Mouse (Mus musculus): Measurements from ENCODE around the gene Adra2b. TPM values are rescaled to one million over a fixed set of nuclear protein-coding genes. Genes with fewer than 3 reads are reported as not detected.

The Adra2b gene
- not detected for polyA plus RNA-seq (2014; fragmentation: Illumina TruSeq; extraction: RNeasy Lipid Tissue Mini Kit (QIAGEN cat#74804))

DNA sequence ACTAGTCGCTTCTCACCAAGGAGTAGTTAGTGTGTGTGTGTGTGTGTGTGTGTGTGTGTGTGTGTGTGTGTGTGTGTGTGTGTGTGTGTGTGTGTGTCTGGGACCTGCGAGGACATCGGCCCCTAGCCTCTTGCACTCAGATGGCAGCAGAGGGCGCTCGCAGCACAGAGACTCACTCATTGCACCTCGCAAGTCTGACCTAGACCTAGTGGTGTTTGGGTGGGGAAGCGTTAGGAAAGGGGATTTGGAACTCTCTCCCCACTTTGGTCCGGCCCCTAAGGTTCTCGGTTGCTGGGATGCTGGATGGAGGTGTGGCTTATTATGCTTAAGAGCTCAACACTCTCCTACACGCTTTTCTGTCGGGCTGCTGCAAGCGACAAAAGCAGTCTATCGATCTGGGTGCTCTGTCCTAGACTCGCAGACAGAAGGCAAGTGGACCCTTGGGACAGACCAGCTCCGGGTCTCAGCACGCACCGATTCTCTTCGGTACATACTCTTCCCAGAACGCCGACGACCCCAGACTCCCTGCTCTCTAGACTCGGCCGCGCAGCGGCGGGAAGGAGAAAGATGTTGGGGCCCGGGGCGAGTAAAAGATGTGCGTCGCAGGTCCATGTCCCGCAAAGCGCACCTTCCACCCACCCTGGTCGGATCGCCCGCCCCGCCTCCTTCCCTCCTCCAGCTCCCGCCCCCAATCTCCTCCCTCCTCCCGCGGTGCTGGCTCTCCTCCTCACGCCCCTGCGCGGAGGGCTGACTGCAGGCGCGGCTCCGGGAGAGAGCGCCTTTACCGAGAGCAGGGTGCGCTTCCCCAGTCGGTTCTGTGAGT lies at the start of gene Adra2b:
TSS of gene Adra2b (plus strand) at position 750 of the 823 bp plus-strand sequence.

DNA sequence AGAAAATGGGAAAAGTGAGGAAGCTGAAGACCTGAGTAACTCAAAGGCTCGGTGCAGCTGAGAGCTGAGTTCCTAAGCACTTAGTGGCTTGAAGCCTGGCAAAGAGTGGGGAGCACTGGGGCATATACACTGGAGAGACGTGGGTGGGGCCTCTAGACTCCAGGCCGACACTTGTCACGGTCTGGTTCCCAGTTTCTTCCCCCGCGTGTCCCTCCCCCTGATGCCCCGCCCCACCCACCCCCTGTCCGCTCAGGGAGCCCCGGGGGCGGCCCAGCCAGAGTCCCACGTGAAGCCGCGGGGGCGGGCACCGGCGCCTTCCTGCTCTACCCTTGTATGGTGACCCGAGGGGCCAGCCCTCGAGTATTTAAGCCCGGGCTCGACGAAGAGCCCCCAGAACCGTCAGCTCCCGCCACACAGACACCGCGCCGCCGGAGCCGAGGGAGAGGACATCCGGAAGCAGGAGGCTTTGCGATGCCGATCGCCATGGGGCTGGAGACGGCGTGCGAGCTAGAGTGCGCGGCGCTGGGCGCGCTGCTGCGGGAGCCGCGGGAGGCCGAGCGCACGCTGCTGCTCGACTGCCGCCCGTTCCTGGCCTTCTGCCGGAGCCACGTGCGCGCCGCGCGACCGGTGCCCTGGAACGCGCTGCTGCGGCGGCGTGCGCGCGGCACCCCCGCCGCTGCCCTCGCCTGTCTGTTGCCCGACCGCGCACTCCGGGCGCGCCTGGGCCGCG lies 27.1 kb upstream of the Adra2b start, which contains the start of gene Dusp2:
TSS of gene Dusp2 (plus strand) at position 393 of the 730 bp plus-strand sequence.

DNA sequence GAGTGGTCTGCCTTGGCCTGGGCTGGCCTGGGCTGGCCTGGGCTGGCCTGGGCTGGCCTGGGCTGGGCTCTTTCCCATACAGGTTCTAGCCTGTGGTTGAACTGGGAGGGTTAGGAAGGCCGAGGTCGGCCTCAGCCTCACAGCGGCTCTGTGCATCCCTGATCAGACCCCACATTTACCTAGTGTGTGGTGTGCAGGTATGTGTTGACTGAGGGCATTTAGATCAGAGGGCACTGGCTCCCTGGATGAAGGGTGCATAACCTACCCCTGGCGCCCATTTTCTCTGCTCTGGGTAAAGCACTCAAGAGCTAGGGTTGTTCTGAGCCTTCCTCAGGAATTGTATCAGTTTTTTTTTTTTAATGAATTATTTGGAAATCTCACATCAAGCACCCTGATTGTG lies 24.6 kb upstream of the Adra2b start, which contains the start of gene Astl:
TSS of gene Astl (plus strand) at position 224 of the 400 bp plus-strand sequence.

Other genes with a start within 250 kb of the Adra2b start
- 32.9 TPM for gene Ncaph, start 229.3 kb upstream of the Adra2b start, polyA plus RNA-seq (2014; fragmentation: Illumina TruSeq; extraction: RNeasy Lipid Tissue Mini Kit (QIAGEN cat#74804))
- 2.9 TPM for gene Itpripl1, start 219.8 kb upstream of the Adra2b start, polyA plus RNA-seq (2014; fragmentation: Illumina TruSeq; extraction: RNeasy Lipid Tissue Mini Kit (QIAGEN cat#74804))
- 1.1 TPM for gene 1810024B03Rik, start 154.9 kb upstream of the Adra2b start, polyA plus RNA-seq (2014; fragmentation: Illumina TruSeq; extraction: RNeasy Lipid Tissue Mini Kit (QIAGEN cat#74804))
- gene Snrnp200, start 154.8 kb upstream of the Adra2b start, polyA plus RNA-seq (2014; fragmentation: Illumina TruSeq; extraction: RNeasy Lipid Tissue Mini Kit (QIAGEN cat#74804)), result 36.3 TPM
- 33.0 TPM for gene Ciao1, start 115.4 kb upstream of the Adra2b start, polyA plus RNA-seq (2014; fragmentation: Illumina TruSeq; extraction: RNeasy Lipid Tissue Mini Kit (QIAGEN cat#74804))
- gene Tmem127, start 115.3 kb upstream of the Adra2b start, polyA plus RNA-seq (2014; fragmentation: Illumina TruSeq; extraction: RNeasy Lipid Tissue Mini Kit (QIAGEN cat#74804)), result 58.5 TPM
- 138 TPM for gene Stard7, start 93.0 kb upstream of the Adra2b start, polyA plus RNA-seq (2014; fragmentation: Illumina TruSeq; extraction: RNeasy Lipid Tissue Mini Kit (QIAGEN cat#74804))
- gene Dusp2, start 27.0 kb upstream of the Adra2b start, polyA plus RNA-seq (2014; fragmentation: Illumina TruSeq; extraction: RNeasy Lipid Tissue Mini Kit (QIAGEN cat#74804)), result not detected
- gene Astl, start 24.6 kb upstream of the Adra2b start, polyA plus RNA-seq (2014; fragmentation: Illumina TruSeq; extraction: RNeasy Lipid Tissue Mini Kit (QIAGEN cat#74804)), result 0.88 TPM
- not detected for gene Gpat2, start 62.0 kb downstream of the Adra2b start, polyA plus RNA-seq (2014; fragmentation: Illumina TruSeq; extraction: RNeasy Lipid Tissue Mini Kit (QIAGEN cat#74804))
- gene Fahd2a, start 81.4 kb downstream of the Adra2b start, polyA plus RNA-seq (2014; fragmentation: Illumina TruSeq; extraction: RNeasy Lipid Tissue Mini Kit (QIAGEN cat#74804)), result 5.8 TPM
- gene Kcnip3, start 158.9 kb downstream of the Adra2b start, polyA plus RNA-seq (2014; fragmentation: Illumina TruSeq; extraction: RNeasy Lipid Tissue Mini Kit (QIAGEN cat#74804)), result 8.0 TPM
- gene Prom2, start 178.3 kb downstream of the Adra2b start, polyA plus RNA-seq (2014; fragmentation: Illumina TruSeq; extraction: RNeasy Lipid Tissue Mini Kit (QIAGEN cat#74804)), result 0.14 TPM
- 6.9 TPM for gene Zfp661, start 223.9 kb downstream of the Adra2b start, polyA plus RNA-seq (2014; fragmentation: Illumina TruSeq; extraction: RNeasy Lipid Tissue Mini Kit (QIAGEN cat#74804))
- 17.5 TPM for gene Mrps5, start 224.0 kb downstream of the Adra2b start, polyA plus RNA-seq (2014; fragmentation: Illumina TruSeq; extraction: RNeasy Lipid Tissue Mini Kit (QIAGEN cat#74804))

All from ovary, adult 10 weeks (tissue).